ENCODE assay signal across 15 mouse cellular contexts in genomic region chr2:71140622-71141021, GRCm38 (mm10).
"Had no signal": no experiment of that assay in that cellular context is flagged by ENCODE, and none has a peak within 500 bp of the region (broad histone marks: within the 10 kb centered on the region; RNA-seq: fewer than 3 reads in every experiment).

No protein-coding gene starts in this region.

- H3K36me3 ChIP-seq: kidney, embryonic 15.5 days; liver, embryonic 13.5 days; midbrain, embryonic 12.5 days; neural tube, embryonic 13.5 days had no signal

- H3K9me3 ChIP-seq: kidney, embryonic 15.5 days; liver, embryonic 13.5 days; midbrain, embryonic 12.5 days; neural tube, embryonic 13.5 days had no signal

- H3K9ac ChIP-seq: kidney, embryonic 15.5 days; liver, embryonic 13.5 days; midbrain, embryonic 12.5 days; neural tube, embryonic 13.5 days had no signal

- H3K27me3 ChIP-seq: kidney, embryonic 15.5 days; liver, embryonic 13.5 days; midbrain, embryonic 12.5 days; neural tube, embryonic 13.5 days had no signal

- H3K27ac ChIP-seq: kidney, embryonic 15.5 days; left cerebral cortex, adult 2 months; liver, embryonic 13.5 days; midbrain, embryonic 12.5 days; neural tube, embryonic 13.5 days had no signal

- H3K4me3 ChIP-seq: kidney, embryonic 15.5 days; left cerebral cortex, adult 2 months; liver, embryonic 13.5 days; midbrain, embryonic 12.5 days; neural tube, embryonic 13.5 days had no signal

- H3K4me2 ChIP-seq: kidney, embryonic 15.5 days; liver, embryonic 13.5 days; midbrain, embryonic 12.5 days; neural tube, embryonic 13.5 days had no signal

- DNase-seq: kidney, adult 8-10 months; kidney, postnatal 10 days; kidney, postnatal 36 days; layer of hippocampus, postnatal 36 days; liver, embryonic 13.5 days; lung, adult 2 months; lung, postnatal 14 days; lung, postnatal 4 days; thymus, adult 2 months; thymus, postnatal 14 days; thymus, postnatal 4 days had no signal

- H3K4me1 ChIP-seq: kidney, embryonic 15.5 days; liver, embryonic 13.5 days; midbrain, embryonic 12.5 days; neural tube, embryonic 13.5 days had no signal
